Mouse (Mus musculus) right cerebral cortex, postnatal 10 days (tissue): ENCODE measurements around the gene Rabgap1l.
"Not testable (repeated sequence)": the region's sequence is repeated elsewhere in the genome, so short reads cannot be mapped to it uniquely, and the experiment has no call there.

ENCODE experiments used
- DNase-seq, 2 experiments: peaks; one replicate each; pipeline ENCODE4 v3.0.0; 2021; ENCODE audit warnings: low spot score in 2 of 2

The Rabgap1l gene

DNA sequence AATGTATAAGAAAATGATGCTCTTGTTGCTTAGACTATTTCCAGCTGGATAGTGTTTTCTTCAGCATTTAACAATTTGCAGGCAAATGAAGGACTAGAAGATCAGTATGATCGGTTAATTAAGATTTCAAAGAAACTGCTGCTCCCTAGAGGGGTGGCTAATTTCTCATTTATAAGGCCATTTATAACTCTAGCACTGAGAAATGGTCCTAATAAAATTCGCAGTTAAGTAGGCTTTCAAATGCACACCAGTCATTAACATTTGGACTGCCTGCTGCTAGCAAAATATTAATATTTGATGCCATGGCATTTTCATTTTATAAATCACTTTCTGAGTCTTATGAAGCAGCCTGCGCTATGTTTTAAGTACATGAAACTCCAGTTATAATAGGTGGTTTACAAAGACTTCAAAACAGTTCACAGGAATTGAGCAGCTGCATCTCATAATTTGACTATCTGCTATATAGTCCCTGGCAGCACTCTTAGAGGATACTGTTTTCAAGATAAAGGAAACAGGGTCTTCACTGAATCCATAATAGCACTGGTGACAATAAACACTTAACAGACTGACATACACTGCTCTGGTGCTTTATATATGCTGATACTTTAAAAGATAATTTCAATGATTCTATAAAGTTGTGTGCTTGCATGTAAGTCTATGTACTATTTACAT lies 296.0 kb downstream of the Rabgap1l start:
- no peak for DNase-seq

DNA sequence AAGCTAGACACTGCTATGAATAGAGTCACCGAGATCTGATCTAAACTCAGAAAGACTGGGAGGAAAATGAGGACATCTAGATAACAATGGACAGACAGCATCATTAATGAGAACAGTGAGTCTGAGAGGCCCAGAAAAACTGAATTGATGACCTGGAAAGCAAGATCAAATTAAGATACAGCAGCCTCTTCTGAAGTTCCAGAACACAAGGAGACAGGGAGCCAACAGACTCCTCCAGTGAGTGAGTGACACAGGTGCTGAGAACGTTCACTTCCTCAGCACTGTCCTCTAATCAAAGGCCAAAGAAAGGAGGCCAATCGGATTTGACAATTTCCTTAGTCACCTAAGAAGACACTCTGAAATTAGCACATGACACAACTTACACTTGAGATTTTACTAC lies 307.3 kb downstream of the Rabgap1l start:
- DNase-seq: no peak

DNA sequence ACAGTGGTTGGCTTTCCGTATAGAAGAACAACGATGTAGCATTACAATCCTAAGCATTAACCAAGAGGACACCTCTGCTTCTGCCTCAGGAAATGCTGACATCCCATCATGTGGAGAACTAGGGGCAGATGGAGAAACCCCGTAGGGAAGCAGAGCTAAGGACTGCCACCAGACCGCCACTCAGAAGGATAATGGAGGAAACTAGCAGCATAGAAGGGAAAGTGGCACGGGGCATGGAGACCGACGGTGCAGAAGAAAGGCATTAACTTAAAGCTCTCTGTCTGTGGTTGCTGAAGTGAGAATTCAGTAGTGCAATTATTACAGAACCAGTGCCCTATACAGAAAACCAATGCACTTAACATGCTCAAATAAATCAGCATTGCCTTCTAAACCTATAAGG lies 308.0 kb downstream of the Rabgap1l start:
- no peak for DNase-seq

DNA sequence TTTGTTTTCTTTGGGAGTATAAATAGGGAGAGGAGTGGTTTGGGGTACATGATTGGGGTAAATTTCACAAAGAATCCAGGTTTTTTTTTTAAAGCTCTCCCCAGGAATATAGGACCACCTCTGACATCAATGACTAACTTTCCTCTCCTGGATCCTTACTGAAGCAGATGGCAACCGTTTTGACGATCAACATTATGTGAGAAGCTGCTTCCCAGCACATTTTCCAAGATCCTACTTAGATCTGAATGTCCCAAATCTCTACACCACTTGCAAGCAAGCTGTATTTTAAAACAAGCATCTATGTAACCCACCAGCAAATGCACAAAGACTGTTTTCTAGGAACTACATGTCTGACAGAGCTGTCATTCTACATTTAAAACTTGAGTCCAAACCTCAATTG lies 311.4 kb downstream of the Rabgap1l start:
- DNase-seq: no peak

DNA sequence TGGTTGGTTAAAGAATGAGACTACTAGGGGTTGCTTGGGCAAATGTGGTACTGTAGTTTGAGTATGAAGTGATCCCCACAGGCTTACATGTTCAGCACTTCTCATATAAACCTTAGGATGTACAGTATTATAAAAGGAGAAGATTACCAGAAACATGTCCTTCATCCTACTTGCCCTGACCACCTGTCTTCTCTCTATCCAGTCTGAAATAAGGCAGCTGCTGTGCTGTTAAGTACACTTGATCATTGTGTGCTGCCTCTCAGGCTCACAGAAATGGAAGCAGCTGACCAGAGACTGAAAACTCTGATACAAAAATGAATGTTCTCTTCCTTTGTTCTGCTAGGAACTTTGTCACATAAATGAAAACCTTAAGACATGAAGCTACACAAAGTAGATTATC lies 325.6 kb downstream of the Rabgap1l start:
- no peak for DNase-seq

DNA sequence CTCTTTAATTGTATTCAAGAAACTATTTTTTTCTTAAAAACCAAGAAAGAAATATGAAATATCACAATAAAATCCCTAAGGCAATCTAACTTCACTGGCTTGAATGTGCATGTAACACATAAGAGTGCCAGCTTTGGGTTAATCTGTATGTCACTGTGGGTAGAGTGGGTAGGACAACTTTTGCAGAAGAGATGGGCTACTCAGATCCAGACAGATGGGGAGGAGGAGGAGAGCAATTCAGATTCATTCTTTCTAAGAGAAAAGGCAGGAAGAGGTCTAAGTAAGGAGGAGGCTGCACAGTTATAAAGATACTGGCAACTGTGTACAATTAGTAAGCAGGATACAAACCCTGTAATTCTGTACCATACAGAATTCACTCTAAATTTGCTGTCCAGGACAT lies 327.8 kb downstream of the Rabgap1l start:
- no peak for DNase-seq

GRCm38 (mm10) chr1:160464148-160464547 lies 328.9 kb downstream of the Rabgap1l start:
- DNase-seq: no peak

GRCm38 (mm10) chr1:160460346-160460745 lies 332.7 kb downstream of the Rabgap1l start:
- DNase-seq: no peak

DNA sequence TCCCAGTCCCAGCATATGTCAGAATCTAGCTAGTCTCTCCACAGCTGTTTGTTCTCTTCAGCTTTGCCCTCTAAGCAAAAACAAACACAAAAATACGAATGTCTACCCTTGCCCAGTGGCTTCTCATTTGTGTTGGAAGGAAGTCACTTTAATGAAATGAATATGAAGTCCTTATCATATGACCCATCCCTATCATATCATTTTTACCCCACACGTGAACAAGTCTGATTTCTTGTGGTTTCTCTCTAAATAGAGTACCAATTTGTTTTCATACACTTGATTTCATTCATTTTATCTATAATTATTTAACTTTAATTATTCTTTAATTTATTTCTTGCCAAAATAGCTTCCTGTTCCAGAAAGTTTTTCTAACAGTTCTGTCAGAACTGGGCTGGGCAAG lies 341.3 kb downstream of the Rabgap1l start:
- no peak for DNase-seq

DNA sequence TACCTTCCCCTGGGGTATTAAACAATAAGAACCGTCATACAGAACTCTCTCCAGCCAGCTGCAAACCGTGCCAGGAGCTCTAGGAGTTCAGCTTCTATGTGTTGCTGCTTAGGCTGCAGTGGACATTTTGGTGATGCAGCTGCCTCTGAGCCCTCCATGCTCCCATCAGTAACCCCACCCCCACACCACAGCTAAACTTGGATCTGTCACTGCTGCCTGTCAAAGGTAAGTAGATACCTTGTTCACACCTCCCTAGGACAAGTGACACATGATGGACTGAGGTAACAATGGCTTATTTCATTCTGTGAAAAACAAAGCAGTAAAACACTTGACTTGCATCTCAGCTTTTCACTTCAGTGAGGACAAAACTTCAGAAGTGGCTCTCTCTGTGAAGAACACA lies 344.3 kb downstream of the Rabgap1l start:
- no peak for DNase-seq

GRCm38 (mm10) chr1:160446823-160447222 lies 346.2 kb downstream of the Rabgap1l start:
- DNase-seq: no peak

GRCm38 (mm10) chr1:160443506-160443905 lies 349.5 kb downstream of the Rabgap1l start:
- DNase-seq: no peak

DNA sequence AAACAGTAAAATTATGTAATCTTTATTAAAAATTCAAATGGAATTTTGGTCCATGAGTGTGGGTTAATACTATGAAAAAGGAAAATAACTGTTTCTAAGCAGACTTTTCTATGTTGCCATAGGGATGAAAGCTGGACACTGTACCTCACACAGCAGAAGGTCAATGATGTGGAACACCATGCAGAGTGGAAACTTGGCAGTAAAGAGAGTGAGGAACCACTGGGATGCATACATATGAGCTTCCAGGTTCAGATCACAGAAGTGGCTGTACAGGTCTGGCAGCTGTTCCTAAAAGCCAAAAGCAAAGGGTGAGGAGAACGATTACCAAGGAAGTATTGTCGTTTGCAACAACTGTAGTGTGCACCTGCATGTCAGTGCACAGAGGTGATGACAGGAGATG lies 351.3 kb downstream of the Rabgap1l start:
- no peak for DNase-seq

- no peak for DNase-seq
These were observed 351.9 kb downstream of the Rabgap1l start for GRCm38 (mm10) chr1:160441161-160441560.

- DNase-seq: no peak
These were observed 354.2 kb downstream of the Rabgap1l start for GRCm38 (mm10) chr1:160438820-160439219.

DNA sequence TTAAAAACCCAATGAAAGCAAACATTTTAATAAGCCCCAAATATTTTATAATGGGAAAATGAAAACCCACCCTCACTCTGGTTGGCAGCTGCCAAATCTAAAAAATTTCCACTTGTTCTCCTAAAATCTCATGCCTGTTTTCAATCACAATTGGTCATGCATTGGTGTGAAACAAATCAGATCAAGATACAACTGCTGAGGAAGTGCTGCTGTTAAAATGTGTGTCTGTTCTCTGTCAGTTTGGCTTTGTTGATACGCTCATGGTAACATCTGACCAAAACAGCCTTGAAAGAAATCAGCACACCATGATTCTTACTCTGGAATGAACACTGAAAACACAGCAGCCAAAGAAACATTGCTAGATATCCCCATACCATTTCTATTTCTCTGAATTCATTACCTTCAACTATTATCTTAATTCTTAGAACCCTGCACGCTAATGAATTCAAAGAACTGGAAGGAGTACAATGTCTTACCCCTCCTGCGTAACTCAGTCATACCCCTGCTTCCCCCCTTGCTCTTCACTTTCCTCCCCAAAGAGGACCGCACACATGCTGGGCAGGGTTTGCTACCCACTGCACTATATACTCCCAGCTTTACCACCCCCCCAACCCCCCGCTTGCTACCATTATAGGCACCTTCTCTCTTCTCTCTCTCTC lies 375.7 kb downstream of the Rabgap1l start:
- DNase-seq: no peak

- DNase-seq: peak; percentile 44 to 46
These were observed 382.2 kb downstream of the Rabgap1l start for GRCm38 (mm10) chr1:160410822-160411221.

- not testable (repeated sequence) for DNase-seq
These were observed 383.3 kb downstream of the Rabgap1l start for GRCm38 (mm10) chr1:160409689-160410088.

- no peak for DNase-seq
These were observed 383.9 kb downstream of the Rabgap1l start for GRCm38 (mm10) chr1:160409123-160409522.

DNA sequence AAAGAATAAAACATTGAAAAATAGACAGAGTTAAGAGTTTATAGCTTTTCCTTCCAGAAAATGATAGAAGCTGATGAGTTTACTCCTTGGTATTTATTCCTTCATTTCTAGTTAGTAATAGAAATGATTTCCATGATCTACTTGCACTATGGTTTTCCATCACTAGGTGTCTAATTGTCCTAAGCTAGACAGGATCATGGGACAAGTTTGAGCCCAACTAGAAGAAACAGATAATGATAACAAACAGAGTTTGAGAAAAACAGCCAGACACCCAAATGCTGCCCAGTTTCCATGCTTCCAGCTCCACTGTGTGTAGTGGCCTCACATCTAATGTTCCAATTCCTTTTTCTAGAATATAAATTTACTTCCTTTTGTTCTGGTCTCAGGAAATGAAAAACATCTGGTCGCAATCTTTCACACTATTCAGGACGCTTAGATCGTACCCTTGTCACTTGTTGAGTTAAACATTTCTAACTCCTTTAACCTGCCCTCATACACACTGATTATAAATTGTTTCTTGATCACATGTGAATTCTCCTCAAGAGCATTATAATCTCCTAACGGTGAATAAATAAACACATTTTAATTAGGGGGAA lies 384.6 kb downstream of the Rabgap1l start:
- no peak for DNase-seq

DNA sequence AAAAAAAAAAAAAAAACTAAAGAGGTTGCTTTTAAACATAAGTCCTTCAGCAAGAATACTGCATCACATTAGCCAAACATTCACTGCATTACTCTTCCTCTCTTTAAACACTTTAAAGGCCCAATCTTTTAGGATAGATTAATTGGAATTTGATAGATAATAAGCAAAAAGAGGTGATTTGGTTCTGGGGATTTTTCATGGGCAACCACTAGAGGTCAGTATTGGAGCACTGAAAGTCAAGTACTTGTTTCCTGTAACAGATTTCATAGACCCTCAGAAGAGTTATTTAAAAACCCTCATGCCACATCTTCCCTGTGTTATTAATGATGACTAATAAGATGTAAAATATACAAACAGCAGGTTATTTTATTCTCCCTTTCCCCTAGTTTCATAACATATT lies 393.6 kb downstream of the Rabgap1l start:
- peak in 1 of 2 experiments; percentile 67 for DNase-seq

- no peak for DNase-seq
These were observed 396.0 kb downstream of the Rabgap1l start for GRCm38 (mm10) chr1:160397037-160397436.

DNA sequence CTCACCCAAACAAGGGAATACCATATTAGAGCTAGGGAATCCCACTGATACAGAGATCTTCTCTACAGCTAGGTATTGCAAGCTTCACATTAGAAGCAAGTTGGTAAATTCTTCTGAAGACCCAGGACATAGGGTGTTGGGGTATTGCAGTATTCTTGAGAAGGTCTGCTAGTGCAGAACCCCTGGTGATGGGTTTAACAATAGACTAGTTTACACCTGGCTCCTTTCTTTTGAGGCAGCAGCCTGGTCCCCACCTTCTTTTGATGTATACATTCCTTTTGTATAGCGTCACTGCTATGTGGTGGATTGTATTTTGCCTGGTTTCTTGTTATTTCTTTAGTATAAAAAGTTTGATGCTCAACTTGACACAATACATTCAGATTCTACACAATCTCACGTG lies 405.6 kb downstream of the Rabgap1l start:
- DNase-seq: no peak
